Mouse (Mus musculus): Measurements from ENCODE around the gene Car11.
"Not testable (repeated sequence)": the region's sequence is repeated elsewhere in the genome, so short reads cannot be mapped to it uniquely, and the experiment has no call there.

The Car11 gene

DNA sequence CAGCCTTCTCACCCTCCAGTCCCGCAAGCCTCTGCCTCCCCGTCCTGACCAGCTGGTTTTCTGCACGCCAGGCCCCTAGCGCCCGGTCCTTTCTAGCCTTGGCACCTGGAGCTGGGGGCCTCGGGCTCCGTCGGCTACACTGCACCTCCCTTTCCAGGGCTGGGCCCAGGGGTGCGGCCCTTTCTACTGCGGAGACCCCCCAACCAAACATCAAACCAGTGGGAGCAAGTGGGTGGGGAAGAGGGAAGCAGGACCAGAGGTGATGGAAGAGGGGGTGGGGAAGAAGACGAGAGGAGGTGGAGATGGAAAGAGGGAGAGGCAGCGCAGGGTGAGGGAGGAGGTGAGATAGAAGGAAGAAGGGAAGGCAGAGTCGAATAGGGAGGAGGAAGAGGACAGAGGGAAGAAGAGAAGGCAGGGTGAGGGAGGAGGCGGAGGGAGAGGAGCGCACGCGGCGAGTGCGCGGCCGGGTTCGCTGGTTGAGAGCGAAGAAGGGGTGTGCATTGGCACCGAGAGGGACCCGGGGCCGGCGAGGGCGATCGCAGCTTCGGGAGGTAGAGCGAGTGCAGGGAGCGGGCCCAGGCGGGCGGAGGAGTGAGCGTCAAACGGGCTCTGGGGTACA lies at the start of gene Car11:
Car11 (plus strand) TSS at position 321 of the 619 bp plus-strand sequence.
- no peak for DNase-seq (ENCODE audit: low spot score)

DNA sequence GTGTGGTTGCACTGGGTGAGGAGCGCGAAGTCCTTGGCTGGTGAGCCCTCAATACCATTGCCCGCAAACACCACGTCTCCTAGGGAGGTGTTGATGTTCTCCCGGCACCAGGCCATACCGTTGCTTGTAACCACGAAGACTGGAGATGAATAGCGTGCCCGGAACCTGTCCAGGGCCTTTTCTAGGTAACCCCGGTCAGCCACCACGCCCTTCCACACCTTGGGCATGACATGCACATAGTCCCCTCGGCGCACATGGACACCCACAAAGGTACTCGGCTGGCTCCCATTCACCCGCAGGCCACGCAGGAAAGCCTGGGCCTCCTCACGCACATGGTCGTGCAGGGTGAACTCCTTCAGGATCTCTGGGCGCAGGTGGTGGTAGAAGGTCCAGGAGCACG lies 49.2 kb upstream of the Car11 start:
- DNase-seq (ENCODE audit: low spot score): not testable (repeated sequence)

DNA sequence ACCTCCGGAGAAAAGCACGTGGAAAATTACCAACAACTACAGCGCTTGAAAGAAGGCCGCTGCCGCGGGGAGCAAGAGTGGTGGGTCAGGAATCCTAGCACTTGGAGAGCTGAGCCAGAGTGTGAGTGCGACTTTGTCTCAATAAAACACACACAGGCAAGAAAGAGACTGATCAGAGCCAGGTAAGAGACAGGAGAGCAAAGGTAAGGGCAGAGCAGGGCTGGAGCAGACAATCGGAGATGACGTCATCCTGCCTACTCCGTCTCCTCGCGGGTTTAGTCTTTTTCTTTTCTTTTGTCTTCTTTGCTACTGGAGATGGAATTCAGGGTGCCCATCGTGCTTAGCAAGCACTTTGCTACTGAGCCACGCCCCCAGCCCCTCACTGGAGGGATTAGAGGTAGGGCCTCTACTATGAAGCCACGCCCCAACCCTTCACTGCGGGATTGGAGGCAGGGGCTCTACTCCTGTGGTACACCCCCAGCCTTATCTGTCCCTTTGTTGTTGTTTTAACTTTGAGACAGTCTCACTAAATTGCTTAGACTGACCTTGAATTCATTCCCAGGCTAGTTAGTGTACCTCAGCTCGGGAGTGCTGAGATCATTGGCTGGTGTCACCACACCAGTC lies 45.1 kb upstream of the Car11 start:
- no peak for DNase-seq (ENCODE audit: low spot score)

DNA sequence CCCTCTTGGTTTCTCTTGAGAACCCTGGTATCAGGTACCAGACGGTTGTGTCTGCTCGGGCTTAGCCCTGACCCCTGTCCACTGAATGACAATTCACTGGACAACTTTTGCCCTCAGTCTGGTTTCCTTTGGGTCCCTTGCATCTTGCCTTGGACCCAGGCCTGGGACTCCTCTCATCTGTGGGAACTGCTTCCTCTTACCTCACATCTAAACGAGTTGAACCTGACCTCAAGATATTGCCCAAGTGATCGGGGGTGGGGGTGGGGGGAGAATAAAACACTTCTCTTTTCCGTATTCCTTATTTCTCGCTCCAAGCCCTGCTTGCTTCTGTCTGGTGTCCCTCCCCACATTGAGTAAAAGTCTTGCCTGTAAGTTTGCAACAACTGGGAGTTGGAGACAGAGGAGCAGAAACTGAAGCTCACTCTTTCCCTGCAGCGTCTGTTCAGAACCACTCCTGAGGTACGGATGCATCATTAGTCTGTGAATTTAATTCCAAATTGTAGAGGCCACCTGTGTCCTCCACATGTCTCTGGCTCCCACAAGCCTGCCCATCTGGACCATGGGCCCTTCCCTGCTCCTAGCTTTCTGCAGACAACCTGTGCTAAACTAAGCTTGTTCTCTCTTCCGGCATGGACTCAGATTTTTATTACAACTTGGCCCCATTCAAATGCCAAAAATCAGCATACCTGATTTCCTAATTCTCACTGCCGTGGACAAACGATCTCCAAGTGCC lies 38.7 kb upstream of the Car11 start:
- no peak for DNase-seq (ENCODE audit: low spot score)

DNA sequence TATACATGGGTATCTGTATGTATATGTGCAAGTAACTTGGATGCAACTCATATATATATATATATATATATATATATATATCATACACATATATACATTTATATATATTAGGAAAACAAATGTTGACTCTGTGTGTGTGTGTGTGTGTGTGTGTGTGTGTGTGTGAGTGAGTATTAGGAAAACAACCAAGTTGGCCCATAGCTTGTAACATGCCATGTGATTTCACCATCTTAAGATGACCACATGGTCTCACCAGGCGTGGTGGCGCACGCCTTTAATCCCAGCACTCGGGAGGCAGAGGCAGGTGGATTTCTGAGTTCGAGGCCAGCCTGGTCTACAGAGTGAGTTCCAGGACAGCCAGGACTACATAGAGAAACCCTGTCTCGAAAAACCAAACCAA lies 37.9 kb upstream of the Car11 start:
- DNase-seq (ENCODE audit: low spot score): not testable (repeated sequence)

DNA sequence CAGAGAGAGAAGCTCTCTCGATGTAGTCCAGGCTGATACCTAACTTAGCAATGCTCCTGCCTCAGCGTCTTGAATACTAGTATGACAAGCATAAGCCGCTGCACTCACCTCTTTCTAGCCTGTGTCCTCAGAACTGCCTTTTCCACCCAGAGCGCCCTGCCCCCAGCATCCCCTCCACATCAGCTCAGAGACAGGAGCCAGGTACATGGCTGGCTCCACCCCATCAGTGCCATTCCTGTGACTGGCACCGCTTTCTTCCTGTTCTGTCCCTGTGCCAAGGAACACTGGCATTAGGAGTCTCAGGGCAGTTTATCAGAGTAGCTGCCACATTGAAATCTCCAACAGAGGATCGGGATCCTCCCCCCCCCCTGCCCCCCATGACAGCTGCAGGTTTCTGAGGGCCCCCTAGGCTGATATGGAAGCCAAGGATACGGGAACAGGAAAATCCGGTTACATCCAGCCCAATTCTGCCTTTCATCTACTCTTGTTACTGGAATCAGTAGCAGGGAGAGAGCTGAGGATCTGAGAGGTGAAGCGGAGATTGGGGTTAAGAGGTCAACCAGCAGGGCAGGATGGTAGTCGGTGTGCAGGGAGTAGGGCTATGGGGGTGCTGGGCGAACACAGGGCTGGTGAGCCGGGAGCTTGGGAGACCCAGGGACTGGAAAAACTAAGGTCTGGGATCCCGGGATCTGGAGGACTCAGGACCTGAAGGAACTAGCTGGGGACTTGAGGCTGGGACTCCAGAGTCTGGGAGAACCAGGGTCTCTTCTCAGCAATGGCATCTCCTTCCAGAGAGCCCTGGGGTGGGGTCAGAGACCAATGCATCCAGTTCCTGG lies 34.1 kb upstream of the Car11 start:
- DNase-seq (ENCODE audit: low spot score): no peak

DNA sequence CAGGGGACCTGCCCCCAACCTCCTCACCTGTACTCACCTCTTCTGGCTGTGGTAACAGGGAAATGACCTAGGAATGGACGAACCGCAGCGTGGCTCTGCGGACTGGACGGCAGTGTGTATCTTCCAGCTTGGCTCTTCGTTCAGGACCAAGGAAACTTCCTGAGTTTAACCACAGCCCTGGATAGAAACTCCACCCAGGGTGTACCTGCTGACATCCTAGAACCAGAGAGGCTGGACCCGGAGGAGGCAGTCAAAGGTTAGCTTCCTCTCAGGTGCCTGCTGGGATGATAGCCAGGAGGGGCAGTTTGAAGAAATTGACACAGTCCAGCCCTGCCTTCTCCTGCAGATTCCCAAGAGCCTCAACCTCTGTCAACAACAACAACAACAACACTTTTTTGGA lies 33.5 kb upstream of the Car11 start, which contains the start of gene Fut2:
Fut2 (minus strand) TSS at position 234 of the 400 bp plus-strand sequence.
- DNase-seq (ENCODE audit: low spot score): no peak

DNA sequence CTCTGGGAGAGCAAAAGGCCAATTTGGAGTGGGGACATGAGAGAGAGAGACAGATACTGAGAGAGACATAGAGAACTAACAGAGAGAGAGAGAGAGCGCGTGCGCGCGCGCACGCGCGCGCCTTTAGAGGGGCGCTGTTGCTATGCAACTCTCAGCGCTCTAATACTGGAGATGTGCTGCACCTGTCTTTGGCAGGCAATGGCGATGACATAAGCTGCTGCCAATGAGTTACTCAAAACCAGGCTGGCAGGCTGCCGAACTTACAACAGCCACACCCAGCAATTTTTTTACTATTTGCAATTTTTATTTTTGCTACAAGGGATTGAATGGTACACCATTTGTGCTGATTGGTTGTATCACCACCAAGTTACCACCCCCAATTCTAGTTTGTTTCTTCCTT lies 31.9 kb upstream of the Car11 start:
- peak; percentile 22 for DNase-seq (ENCODE audit: low spot score)

DNA sequence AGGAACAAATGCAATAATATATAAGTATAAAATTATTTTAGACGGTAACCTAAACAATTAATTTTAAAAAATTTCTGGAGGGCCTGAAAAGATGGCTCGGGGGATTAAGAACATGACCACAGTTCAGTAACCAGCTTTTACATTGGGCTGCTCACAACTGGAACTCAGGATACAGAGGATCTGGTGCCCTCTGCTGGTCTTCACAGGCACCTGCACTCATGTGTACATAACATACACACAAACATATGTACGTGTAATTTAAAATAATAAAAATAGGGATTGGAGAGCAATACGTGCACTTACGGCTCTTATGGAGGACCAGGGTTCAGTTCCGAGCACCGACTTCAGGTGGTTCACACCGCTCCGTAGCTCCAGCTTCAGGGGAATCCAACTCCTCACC lies 30.7 kb upstream of the Car11 start:
- DNase-seq (ENCODE audit: low spot score): no peak

DNA sequence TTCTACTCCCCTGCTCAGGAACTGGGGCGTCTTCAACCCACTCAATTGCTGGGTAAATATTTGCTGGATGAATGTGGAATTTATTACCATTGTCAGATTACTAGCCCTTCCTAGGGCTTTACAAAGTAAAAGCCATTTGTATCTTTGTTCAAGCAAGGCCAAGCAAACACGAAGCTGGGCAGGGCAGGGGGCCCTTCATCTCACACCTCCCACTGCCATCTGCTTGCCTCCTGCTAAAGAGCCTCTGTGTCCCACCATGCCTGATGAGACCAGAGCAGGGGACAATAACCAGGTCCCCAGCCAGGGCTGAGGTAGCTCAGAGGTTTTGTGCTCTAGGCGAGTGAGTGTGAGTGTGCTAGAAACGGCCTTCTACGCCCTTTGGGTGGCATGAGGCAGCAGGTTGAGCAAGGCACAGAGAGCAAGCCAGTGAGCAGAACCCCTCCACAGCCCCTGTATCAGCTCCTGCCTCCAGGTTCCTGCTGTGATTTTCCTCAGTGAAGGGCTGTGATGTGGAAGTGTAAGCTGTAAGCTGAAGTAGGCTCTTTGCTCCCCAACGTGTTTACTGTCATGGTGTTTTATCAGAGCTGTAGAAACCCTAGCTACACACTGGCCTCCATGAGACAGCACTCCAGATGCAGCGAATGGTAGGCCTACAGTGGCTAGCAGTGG lies 21.9 kb upstream of the Car11 start:
- DNase-seq (ENCODE audit: low spot score): no peak

DNA sequence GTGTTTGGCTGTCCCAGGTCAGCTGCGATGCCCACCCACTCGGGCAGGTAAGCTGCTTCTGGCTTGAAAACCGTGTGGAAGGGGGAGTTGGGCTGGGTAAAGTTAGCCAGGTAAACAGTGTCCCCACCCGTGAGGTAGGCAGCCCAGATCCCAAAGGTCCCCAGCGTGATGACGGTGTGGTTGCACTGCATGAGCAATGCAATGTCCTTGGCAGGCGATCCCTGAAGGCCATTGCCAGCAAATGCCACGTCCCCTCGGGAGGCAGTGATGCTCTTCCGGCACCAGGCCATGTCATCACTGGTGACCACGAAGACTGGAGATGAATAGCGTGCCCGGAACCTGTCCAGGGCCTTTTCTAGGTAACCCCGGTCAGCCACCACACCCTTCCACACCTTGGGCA lies 21.1 kb upstream of the Car11 start:
- DNase-seq (ENCODE audit: low spot score): no peak

DNA sequence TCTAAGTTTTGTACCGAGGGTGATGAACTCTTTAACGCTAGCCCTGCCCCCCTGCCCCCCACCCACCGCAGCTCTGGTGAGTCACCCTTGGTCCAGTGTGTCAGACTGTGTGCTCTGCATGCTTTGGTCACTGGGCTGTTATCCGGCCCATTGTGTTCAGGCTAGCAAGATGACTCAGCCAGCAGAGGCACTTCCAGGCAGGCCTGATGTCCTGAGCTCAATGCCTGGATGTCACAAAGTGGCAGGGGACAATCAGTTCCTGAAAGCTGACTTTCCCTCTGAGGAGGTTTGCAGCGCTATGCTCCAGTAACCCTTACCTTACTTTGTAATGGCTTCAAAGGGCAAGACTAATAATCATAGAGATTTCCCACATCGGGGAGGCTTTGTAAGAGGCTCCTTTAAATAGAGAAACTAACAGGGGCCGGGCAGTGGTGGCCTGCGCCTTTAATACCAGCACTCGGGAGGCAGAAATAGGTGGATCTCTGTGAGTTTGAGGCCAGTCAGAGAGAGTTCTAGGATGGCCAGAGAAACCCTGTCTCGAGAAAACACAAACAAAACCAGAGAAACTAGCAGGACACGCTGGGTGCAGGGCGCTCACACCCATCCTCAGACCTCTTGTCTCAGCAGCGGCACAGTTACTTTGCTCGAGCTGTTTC lies 19.5 kb upstream of the Car11 start:
- DNase-seq (ENCODE audit: low spot score): peak; percentile 73

DNA sequence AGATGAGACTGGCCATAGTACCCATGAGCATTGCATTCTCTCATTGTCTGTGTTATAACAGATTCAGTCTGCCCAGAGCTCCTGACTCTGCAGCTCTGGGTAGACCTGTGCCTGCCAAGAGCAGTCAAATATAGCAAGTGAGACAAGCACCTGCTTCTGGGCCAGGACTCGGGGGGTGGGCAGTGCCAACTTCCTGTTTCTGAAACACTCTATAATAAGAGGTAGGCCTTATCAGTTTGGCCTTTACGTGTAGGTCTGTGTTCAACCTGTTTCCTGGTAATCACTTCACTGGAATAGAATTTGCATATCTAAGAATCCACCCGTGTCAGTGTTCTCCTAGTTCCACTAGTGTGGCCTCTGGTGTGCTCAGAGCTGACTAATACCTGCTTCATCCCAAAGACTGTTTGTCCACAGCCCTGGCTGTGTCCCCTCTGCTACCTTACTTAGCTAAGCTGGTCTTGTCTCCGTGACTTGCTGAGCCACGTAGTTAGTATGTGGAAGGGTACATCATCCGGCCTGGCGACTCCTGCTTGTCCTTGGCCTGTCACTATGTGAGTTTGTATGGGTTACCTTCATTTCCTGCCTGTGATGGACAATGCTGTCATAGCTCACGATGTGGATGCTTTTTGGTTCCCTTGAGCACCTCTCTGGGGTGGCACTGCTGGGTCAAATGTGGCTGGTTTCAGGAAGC lies 18.5 kb upstream of the Car11 start:
- DNase-seq (ENCODE audit: low spot score): no peak

DNA sequence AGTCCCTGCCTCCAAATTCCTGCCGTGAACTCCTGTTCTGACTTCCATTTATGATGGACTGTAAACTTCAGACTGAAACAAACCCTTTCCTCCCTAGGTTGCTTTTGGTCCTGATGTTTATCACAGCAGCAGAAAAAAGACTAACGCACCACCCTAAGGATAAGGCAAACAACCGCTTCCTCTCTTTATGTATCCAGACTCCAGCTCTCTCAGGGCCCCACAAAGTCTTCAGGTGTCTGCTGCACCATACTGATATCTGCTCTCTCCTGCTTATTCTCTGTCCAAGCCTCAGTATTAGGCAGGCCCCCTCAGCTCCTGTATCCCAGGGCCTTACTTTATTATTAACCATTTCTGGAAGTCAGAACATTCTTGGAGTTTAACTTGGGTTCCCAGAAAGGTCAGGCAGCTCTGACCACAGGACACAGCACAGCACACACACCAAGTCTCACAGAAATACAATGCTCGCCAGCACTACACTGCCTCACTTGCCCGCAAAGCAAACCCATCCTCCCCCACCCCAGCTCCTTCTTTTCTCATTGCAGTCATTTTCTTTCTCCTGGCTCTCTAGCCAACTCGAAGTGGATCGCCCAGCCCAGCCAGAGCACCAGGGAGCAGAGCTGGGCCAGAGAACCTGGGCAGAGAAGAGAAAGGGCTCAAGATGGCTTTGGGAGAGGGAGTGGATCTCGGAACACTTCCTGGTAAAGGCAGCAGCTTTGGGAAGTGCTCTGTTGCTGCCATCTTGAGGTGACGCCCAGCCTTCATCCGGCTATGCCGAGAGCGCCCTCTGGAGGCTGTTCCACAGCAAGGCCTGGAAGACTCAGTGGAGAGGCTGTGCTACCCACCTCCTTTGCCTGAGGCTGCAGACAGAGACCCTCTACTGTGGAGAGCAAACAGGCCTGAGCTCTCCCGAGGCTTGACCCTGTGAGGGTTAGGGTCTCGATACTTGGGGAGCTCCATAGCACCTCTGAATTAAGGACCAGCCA lies 17.2 kb upstream of the Car11 start:
- peak; percentile 87 for DNase-seq (ENCODE audit: low spot score)

DNA sequence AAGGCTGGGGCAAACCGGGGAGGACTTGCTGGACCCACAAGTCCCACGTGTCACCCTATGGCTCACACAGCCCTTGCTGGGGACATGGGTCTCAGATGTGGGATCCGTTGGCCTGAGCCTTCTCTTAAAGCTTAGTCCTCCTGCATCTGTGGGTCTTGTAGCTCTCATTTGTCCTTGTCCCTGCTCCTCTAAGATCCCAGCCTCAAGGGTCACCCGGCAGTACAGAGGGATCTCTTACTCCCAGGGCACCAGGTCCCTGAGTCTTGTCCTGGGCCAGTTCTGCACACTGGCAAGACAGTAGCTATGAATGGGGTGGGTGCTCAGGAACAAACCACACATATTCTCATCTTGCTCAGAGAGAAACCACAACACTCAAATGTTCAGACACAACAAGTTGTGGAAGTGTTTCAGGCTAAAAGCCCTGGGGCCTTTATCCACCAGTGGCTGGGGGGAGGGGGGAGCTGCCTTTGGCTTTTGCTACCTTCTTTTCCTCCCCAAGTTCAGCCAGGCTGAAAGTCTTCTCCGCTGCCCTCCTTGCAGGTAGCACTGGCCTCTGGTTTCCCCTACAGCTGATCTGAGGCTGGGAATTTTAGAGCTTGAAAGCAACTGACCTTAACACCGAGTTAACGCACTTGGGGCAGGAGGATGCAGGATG lies 16.1 kb upstream of the Car11 start, which contains the start of gene Ntn5:
Ntn5 (plus strand) TSS at position 627 of the 655 bp plus-strand sequence.
- DNase-seq (ENCODE audit: low spot score): no peak

DNA sequence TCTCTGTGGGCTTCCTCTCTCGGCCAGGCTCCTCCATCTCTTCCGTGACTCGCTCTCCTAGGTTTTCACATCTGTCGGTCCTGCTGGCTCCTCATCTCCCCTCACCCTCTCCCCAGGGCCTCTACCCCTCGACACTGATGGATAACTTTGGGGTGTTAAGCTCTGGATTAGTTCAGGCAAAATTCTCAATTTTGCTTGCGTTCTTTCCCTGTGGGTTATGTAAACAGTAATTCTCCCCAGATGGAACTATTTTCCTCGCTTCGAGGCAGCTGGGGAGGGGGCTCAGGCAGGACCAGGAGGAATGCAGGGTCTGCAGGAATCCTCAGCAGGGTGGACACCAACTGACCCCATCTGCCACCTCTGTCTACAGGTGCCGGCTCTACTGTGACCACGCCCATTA lies 13.8 kb upstream of the Car11 start:
- no peak for DNase-seq (ENCODE audit: low spot score)

DNA sequence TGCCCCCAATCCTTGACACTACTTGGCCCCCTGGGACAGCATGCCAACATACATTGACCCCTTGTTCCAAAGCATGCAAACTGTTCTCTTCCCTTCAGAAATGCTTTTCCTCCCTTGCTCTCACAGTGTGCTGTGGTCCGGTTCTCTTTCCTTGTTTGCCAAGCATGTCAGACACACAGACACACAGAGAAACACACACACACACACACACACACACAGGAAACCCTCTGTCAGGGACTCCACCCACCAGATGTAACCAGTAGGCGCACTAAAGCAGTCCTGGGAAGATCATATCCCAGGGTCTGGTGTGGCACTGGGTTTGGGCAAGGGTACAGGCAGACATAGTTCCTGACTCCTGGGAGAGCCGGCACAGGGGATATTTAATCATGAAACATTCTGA lies 12.8 kb upstream of the Car11 start:
- no peak for DNase-seq (ENCODE audit: low spot score)

DNA sequence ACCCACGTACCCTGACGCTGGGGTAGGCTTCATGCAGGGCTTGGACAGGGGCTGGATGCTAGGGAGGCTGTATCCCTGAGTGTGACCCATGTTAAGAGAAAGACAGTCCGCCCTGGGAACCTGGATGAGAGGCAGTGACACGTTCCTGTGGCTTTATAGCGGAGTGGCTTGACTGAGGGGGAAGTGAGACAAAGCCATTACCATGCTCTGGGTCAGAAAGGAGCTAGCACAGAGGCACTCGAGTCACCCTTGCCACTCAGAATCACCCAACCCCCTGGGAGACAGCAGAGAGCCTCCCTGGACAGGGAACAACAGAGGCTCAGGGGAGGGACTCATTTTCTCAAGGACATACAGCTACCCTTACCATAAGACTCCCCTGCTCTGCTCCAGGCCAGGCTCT lies 10.5 kb upstream of the Car11 start:
- DNase-seq (ENCODE audit: low spot score): no peak

DNA sequence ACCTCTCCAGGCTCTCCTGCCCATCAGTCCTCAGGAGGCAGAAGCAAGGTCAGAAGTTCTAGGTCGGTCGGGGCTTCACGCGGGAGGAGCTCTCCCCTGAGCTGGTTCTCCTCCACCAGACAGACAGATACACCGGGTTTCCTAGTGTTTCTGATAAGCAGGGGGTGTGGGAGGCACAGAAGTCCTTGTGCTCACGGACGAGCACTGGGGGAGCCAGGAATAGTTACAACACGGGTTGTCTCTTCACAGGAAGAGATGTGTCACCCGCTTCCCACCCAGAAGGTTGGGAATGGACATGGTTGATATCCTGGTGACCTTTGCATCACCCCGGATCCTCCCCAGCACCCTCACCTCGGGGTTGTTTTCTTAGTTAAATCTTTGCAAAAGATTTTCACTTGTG lies 9.8 kb upstream of the Car11 start:
- DNase-seq (ENCODE audit: low spot score): no peak

Data from adipocyte (in vitro differentiated cells).